Mouse (Mus musculus) splenic B cell, adult 2 months (primary cell): Measurements from ENCODE around the gene Gm5148.

Experiments
- DNase-seq: peaks from one replicate; pipeline ENCODE4 v3.0.0-alpha.2; 2011; ENCODE audit warnings: low read depth, low spot score
- H3K27me3 ChIP-seq: 2 replicates; pipeline ENCODE4 v1.6.1; 2012; ENCODE audit warnings: mild to moderate bottlenecking, low read length, moderate library complexity, mixed read lengths; ENCODE audit not compliant: control insufficient read depth, poor library complexity, insufficient read depth, severe bottlenecking
- H3K36me3 ChIP-seq: 2 replicates; pipeline ENCODE4 v1.6.1; 2012; ENCODE audit warnings: mild to moderate bottlenecking, low read length, moderate library complexity, mixed read lengths; ENCODE audit not compliant: control insufficient read depth, poor library complexity, insufficient read depth, severe bottlenecking

Gm5148 gene

GRCm38 (mm10) chr3:37753148-37753547 is 28.9 kb upstream of the Gm5148 start:
- DNase-seq, result no peak
- no peaks in the 10 kb centered on the region for H3K36me3 ChIP-seq
- H3K27me3 ChIP-seq, result no peaks in the 10 kb centered on the region

- no peaks in the 10 kb centered on the region for H3K36me3 ChIP-seq
- no peaks in the 10 kb centered on the region for H3K27me3 ChIP-seq
- peak; percentile 20 for DNase-seq
These were observed 23.9 kb upstream of the Gm5148 start for GRCm38 (mm10) chr3:37748002-37748733.

GRCm38 (mm10) chr3:37747258-37748001 is 23.1 kb upstream of the Gm5148 start:
- no peaks in the 10 kb centered on the region for H3K36me3 ChIP-seq
- no peak for DNase-seq
- no peaks in the 10 kb centered on the region for H3K27me3 ChIP-seq

GRCm38 (mm10) chr3:37744050-37744449 is 19.8 kb upstream of the Gm5148 start:
- Histone ChIP-seq H3K27me3 (no peaks in the 10 kb centered on the region), H3K36me3 (no peaks in the 10 kb centered on the region)
- no peak for DNase-seq

- H3K36me3 ChIP-seq, result no peaks in the 10 kb centered on the region
- no peak for DNase-seq
- no peaks in the 10 kb centered on the region for H3K27me3 ChIP-seq
These were observed 15.7 kb upstream of the Gm5148 start for GRCm38 (mm10) chr3:37739996-37740395.

GRCm38 (mm10) chr3:37738171-37738950 is 14.1 kb upstream of the Gm5148 start:
- DNase-seq, result peak; percentile 45
- no peaks in the 10 kb centered on the region for H3K36me3 ChIP-seq
- no peaks in the 10 kb centered on the region for H3K27me3 ChIP-seq

GRCm38 (mm10) chr3:37737407-37737806 is 13.1 kb upstream of the Gm5148 start:
- DNase-seq, result no peak
- Histone ChIP-seq H3K27me3 (no peaks in the 10 kb centered on the region), H3K36me3 (no peaks in the 10 kb centered on the region)

GRCm38 (mm10) chr3:37735166-37735565 is 10.9 kb upstream of the Gm5148 start:
- DNase-seq, result no peak
- no peaks in the 10 kb centered on the region for H3K36me3 ChIP-seq
- no peaks in the 10 kb centered on the region for H3K27me3 ChIP-seq

- no peak for DNase-seq
- Histone ChIP-seq H3K27me3 (no peaks in the 10 kb centered on the region), H3K36me3 (no peaks in the 10 kb centered on the region)
These were observed 4.9 kb upstream of the Gm5148 start for GRCm38 (mm10) chr3:37729142-37729541.

- Histone ChIP-seq H3K27me3 (no peaks in the 10 kb centered on the region), H3K36me3 (no peaks in the 10 kb centered on the region)
- no peak for DNase-seq
These were observed 4.1 kb upstream of the Gm5148 start for GRCm38 (mm10) chr3:37728112-37729100.

GRCm38 (mm10) chr3:37727392-37727791 is 3.1 kb upstream of the Gm5148 start:
- Histone ChIP-seq H3K36me3 (no peaks in the 10 kb centered on the region), H3K27me3 (no peaks in the 10 kb centered on the region)
- no peak for DNase-seq

GRCm38 (mm10) chr3:37726501-37727140 is 2.3 kb upstream of the Gm5148 start:
- no peak for DNase-seq
- Histone ChIP-seq H3K27me3 (no peaks in the 10 kb centered on the region), H3K36me3 (no peaks in the 10 kb centered on the region)

GRCm38 (mm10) chr3:37724946-37725735 is 851 bp upstream of the Gm5148 start:
- Histone ChIP-seq H3K27me3 (no peaks in the 10 kb centered on the region), H3K36me3 (no peaks in the 10 kb centered on the region)
- no peak for DNase-seq
